Mouse (Mus musculus): ENCODE data around the gene Unk.
A peak's percentile ranks its signal among the peaks of the same experiment; 100 is the strongest.

The Unk gene

DNA sequence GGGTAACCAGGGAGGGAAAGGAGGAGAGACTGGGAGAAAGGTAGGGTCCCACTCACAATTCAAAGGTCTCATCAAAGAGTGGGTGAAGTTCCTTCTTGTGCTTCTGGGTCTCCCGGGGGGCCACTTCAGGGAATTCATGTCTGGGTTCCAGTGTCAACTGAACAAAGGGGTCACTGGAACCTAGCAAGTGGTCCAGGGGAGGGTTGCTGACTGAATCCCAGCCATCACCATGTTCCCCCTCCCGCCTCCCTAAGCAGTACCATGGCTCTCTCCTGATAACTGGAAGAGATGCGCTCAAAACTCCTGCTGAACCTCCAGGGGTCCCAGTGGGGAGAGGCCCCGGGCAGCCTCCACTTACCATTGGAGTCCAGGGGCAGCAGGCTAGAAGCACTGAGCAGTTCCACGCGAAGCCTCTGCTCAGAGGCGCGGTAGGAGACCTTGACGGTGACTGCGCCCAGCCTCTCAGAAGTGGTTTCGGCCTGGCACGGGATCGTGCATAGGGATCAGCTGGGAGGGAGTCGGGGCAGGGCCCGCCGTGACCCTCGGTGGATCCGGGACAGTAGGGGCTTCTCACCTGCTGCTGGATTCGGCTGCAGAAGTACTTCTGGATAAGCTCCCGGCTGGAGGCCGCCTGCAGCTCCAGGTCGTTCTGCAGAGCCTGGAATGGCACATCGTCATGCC is 34.2 kb downstream of the Unk start:
- peak; percentile 59 for DNase-seq

GRCm38 (mm10) chr11:116065345-116065744 is 35.2 kb downstream of the Unk start:
- peak; percentile 42 for DNase-seq

DNA sequence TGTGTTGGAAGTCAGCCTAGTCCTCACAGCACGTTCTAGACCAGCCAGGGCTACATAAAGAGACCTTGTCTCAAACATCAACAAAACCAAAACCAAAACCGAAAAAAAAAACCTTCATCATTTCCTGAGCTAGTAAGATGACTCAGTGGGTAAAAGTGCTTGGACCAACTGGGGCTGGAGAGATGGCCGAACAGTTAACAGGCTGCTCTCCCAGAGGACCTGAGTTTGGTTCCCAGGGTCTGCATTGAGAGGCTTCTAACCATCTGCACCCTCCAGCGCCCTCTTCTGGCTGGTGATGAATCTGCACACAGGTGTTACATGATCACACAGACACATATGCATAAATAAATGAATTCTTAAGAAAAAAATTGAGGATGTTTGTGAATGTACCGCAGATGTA is 41.4 kb downstream of the Unk start:
- no peak for DNase-seq

- no peak for DNase-seq
Observed at GRCm38 (mm10) chr11:116072608-116073007, 42.5 kb downstream of the Unk start.

DNA sequence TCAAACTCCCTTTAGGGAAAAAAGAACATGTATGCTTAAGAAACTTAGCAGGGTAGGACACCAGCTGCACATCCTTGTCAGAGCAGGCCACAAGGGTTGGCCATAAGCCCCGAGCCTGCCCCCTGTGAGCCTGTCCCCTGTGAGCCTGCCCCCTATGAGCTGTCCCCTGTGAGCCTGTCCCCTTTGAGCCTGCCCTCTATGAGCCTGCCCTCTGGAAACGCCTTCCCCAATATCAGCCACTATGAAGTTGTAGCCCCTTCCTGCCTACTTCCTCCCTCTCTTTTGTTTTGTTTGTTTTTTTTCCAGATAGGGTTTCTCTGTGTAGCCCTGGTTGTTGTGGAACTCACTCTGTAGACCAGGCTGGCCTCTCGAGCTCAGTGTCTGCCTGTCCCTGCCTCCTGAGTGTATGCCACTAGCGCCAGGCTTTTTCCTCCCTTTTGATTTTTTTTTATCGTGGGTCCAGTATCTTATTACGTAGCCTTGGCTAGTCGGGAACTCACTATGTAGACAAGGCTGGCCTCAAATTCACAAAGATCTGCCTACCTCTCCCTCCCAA is 44.4 kb downstream of the Unk start:
- no peak for DNase-seq

- no peak for DNase-seq
Observed at GRCm38 (mm10) chr11:116075539-116076265, 45.6 kb downstream of the Unk start.

GRCm38 (mm10) chr11:116076266-116076540 is 46.1 kb downstream of the Unk start:
- DNase-seq: no peak

GRCm38 (mm10) chr11:116076836-116077235 is 46.7 kb downstream of the Unk start:
- DNase-seq: peak; percentile 14

GRCm38 (mm10) chr11:116077446-116078204 is 47.5 kb downstream of the Unk start, which contains the start of gene Unc13d:
Gene Unc13d, minus strand, starts transcription at chr11:116077961.
- peak; percentile 39 for DNase-seq

DNA sequence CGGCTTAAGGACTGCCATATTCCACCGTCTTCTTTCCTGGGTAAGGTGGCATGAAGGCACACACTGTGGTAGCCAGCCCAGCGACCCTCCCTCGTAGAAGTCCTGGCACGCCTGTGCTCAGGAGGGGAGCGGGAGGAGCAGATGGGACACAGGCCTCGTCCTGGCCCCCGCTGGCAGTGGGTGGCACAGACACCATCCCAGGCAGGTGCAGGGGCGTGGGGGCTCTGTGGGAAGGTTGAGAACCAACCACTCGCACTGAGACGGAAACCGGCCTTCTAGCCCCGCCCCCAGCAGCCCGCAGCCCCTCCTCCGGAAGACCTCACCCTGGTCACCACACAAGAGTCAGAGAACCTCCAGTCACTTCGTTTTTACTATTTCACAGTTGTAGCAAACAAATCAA is 48.1 kb downstream of the Unk start:
- DNase-seq: peak; percentile 43

- DNase-seq: peak; percentile 11
Observed at GRCm38 (mm10) chr11:116078676-116079320, 48.7 kb downstream of the Unk start.

DNA sequence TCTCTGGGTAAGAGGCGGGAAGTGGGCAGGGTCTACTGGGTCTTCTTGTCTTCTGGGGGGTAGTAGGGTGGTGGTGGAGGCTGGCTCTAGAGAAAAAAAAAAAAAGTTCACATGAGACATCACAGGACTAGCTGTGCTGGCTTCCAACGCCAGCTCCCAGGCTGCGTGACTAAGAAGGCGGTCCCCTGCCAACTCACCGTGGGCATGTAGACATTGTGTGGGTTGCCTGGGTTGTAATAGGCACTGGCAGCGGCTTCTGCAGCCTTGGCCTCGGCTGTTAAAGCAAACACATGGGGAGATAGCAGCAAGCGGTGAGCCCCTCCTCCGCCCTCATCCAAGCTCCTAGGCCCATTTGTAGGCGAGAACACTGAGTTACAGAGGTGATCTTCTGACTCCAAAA is 49.4 kb downstream of the Unk start:
- DNase-seq: peak; percentile 52

GRCm38 (mm10) chr11:116081081-116081480 is 51.0 kb downstream of the Unk start:
- peak; percentile 70 for DNase-seq

DNA sequence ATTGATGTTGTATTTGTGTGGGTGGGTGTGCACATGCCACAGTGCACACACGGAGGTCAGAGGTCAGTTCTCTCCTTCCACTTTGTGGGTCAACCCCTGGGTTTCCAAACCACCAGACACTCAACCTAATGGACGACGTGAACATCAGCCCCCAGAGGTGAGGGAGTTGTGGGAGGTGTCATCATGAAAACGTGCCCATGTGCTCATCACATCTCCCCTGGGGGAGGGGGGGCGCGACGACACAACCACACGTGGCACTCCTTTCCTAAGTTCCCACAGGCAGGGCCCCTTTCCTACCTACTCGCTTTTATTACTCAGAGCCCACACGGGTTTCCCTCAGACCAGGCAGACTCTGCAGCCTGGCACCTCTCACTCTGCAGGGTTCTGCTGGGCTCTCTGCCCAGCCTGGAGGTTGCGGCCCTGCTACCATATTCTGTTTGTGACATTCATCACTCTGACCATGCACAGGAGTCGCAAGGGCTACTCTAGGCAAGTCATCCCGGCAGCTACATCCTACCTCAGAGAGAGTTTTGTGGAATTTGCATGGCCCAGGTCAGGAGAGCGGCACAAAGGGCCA is 53.1 kb downstream of the Unk start:
- no peak for DNase-seq

GRCm38 (mm10) chr11:116084166-116084565 is 54.0 kb downstream of the Unk start:
- DNase-seq: no peak

DNA sequence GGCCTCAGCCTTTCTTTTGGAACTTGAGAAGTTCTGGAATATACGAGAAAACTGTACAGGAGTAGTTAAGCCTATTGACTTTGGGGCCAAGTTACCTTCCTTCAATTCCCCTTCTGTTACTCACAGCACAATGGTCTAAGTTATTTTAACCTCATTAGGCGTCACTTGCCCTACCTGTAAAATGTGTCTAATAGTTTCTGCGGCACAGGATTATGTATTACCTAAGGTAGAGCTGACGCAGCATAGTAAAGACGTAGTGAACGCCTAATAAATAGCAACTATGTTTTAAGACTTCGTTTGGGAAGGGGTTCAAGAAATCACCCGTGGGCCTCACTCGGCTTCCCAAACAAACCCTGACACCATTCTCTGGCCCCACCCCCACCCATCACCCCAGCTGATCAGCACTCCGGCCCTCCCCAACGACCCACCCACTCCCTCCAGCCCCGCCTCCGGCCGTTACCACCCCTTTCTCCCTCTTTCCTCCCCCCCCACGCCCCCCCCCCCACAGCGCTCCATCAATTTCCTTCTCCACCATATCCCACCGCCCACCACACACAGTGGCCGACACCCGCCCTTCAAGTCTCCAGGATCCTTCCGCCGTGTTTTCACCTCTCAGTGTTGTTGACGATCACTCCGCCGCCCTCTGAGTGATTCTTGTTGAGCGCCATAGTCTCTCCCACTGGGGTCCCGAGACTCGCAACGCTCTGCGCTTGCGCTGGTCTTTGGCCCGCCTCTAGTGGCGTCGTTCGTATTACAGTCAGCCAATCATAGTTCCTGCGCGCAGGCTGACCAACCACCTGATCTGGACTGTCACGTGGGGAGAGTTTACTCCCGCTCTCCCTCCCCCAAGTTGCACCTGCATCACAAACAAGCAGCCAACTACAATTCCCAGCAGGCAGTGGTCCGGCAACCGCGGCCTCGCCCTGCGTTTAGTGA is 56.4 kb downstream of the Unk start, which contains the start of gene Wbp2:
Gene Wbp2, minus strand, starts transcription at position 738 of the 936 bp plus-strand sequence.
- peak; percentile 97 for DNase-seq

GRCm38 (mm10) chr11:116087194-116088130 is 57.3 kb downstream of the Unk start:
- peak; percentile 84 for DNase-seq

- DNase-seq: no peak
Observed at GRCm38 (mm10) chr11:116088188-116088587, 58.1 kb downstream of the Unk start.

- no peak for DNase-seq
Observed at GRCm38 (mm10) chr11:116088741-116089394, 58.7 kb downstream of the Unk start.

- DNase-seq: no peak
Observed at GRCm38 (mm10) chr11:116089545-116089944, 59.4 kb downstream of the Unk start.

Measured in cerebellum, adult 11 months (tissue).